Mouse (Mus musculus) thymus, adult 2 months (tissue): ENCODE measurements around the gene Gm34653.

Experiments used
- CTCF ChIP-seq: fragments of 200-500 bp; IDR thresholded peaks from 2 replicates; pipeline ENCODE4 v1.5.1; 2012; ENCODE audit warnings: mild to moderate bottlenecking, control low read depth, low read length, moderate library complexity, borderline replicate concordance; ENCODE audit not compliant: control insufficient read depth, poor library complexity, insufficient read depth; ENCODE audit errors: extremely low read depth
- POLR2A ChIP-seq: fragments of 200-500 bp; IDR thresholded peaks from 2 replicates; pipeline ENCODE4 v1.6.1; 2012; ENCODE audit warnings: mild to moderate bottlenecking, low read length, control low read depth, moderate library complexity; ENCODE audit not compliant: control insufficient read depth, poor library complexity, insufficient read depth; ENCODE audit errors: extremely low read depth

DNA sequence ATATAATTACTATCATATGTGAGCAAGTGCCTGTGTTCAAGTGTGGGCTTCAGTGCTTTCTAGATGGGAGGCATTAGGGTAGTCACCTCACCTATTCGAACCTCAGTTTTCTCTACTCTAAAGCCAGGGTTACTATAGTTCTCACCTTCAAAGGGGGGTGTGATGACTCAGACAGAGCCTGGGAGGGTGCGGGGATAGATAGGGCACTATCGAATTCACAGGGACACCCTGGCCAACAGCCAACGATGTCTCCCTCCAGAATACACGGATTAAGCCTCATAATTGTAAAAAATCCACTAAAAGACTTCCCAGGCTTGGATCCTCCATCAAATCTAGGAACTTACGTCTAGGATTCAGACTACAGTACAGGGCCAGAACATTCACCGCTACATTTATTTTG lies 37.4 kb upstream of the Gm34653 start:
- no peak for TF ChIP-seq CTCF
- no peak for TF ChIP-seq POLR2A
